Mouse (Mus musculus): ENCODE results near the gene Apbb1. TPM values are rescaled to one million over a fixed set of nuclear protein-coding genes. Genes with fewer than 3 reads are reported as not detected.

The Apbb1 gene
- 15.5 and 16.8 TPM in 2 replicates for polyA plus RNA-seq (2012; rRNA removed)

- peaks cover 5% of the 10 kb centered on the region; the same call in 1 of the 2 replicates for H3K27me3 ChIP-seq (ENCODE audit: control insufficient read depth, insufficient read depth, low read length)
- H3K36me3 ChIP-seq (ENCODE audit: control insufficient read depth, insufficient read depth, low read length): no peaks in the 10 kb centered on the region
- TF ChIP-seq CTCF (IDR thresholded peaks at IDR 0.05; ENCODE audit: extremely low read depth, insufficient read length, insufficient replicate concordance, low read depth, low read length) (no peak), POLR2A (IDR thresholded peaks at IDR 0.05; ENCODE audit: low read depth, low read length) (no peak)
- H3K4me1 ChIP-seq (ENCODE audit: control insufficient read depth, insufficient read depth, insufficient read length, low read length): peaks cover 3% of the 10 kb centered on the region; the same call in 1 of the 2 replicates
- WGBS: under 1% methylated on average over 49 of the region's 54 CpGs
- H3K27ac ChIP-seq (ENCODE audit: insufficient read depth, low read depth, low read length): no peak within 1 kb of the TSS; the same call in 1 of the 2 replicates
- H3K4me3 ChIP-seq (ENCODE audit: low read depth, low read length): peak within 1 kb of the TSS; percentile 97
Measured at GRCm38 (mm10) chr7:105581094-105581703, at the start of gene Apbb1. Gene Apbb1 (minus strand): TSS chr7:105581653.

GRCm38 (mm10) chr7:105628633-105629032, 47.2 kb upstream of the Apbb1 start:
- WGBS: 13% methylated on average over 3 of the region's 3 CpGs
- Histone ChIP-seq H3K36me3 (ENCODE audit: control insufficient read depth, insufficient read depth, low read length) (peaks cover 4% of the 10 kb centered on the region; the same call in 1 of the 2 replicates), H3K4me1 (ENCODE audit: control insufficient read depth, insufficient read depth, insufficient read length, low read length) (peaks cover 2% of the 10 kb centered on the region; the same call in 1 of the 2 replicates), H3K27me3 (ENCODE audit: control insufficient read depth, insufficient read depth, low read length) (no peaks in the 10 kb centered on the region; the same call in 1 of the 2 replicates), H3K27ac (ENCODE audit: insufficient read depth, low read depth, low read length) (no peak overlapping the region), H3K4me3 (ENCODE audit: low read depth, low read length) (no peak overlapping the region)
- TF ChIP-seq CTCF (IDR thresholded peaks at IDR 0.05; ENCODE audit: extremely low read depth, insufficient read length, insufficient replicate concordance, low read depth, low read length): no peak
- no peak for TF ChIP-seq POLR2A (IDR thresholded peaks at IDR 0.05; ENCODE audit: low read depth, low read length)

GRCm38 (mm10) chr7:105625397-105625796, 43.9 kb upstream of the Apbb1 start:
- Histone ChIP-seq H3K27ac (ENCODE audit: insufficient read depth, low read depth, low read length) (no peak overlapping the region), H3K27me3 (ENCODE audit: control insufficient read depth, insufficient read depth, low read length) (no peaks in the 10 kb centered on the region), H3K4me1 (ENCODE audit: control insufficient read depth, insufficient read depth, insufficient read length, low read length) (peaks cover 2% of the 10 kb centered on the region; the same call in 1 of the 2 replicates), H3K36me3 (ENCODE audit: control insufficient read depth, insufficient read depth, low read length) (peaks cover 4% of the 10 kb centered on the region; the same call in 1 of the 2 replicates), H3K4me3 (ENCODE audit: low read depth, low read length) (no peak overlapping the region)
- WGBS: 90% methylated on average over 6 of the region's 6 CpGs
- TF ChIP-seq CTCF (IDR thresholded peaks at IDR 0.05; ENCODE audit: extremely low read depth, insufficient read length, insufficient replicate concordance, low read depth, low read length) (no peak), POLR2A (IDR thresholded peaks at IDR 0.05; ENCODE audit: low read depth, low read length) (no peak)

- Histone ChIP-seq H3K27ac (ENCODE audit: insufficient read depth, low read depth, low read length) (no peak overlapping the region), H3K4me1 (ENCODE audit: control insufficient read depth, insufficient read depth, insufficient read length, low read length) (no peaks in the 10 kb centered on the region), H3K4me3 (ENCODE audit: low read depth, low read length) (no peak overlapping the region), H3K27me3 (ENCODE audit: control insufficient read depth, insufficient read depth, low read length) (no peaks in the 10 kb centered on the region), H3K36me3 (ENCODE audit: control insufficient read depth, insufficient read depth, low read length) (peaks cover 7% of the 10 kb centered on the region; the same call in 1 of the 2 replicates)
- WGBS: 63% methylated on average over 8 of the region's 8 CpGs
- TF ChIP-seq CTCF (IDR thresholded peaks at IDR 0.05; ENCODE audit: extremely low read depth, insufficient read length, insufficient replicate concordance, low read depth, low read length): no peak
- no peak for TF ChIP-seq POLR2A (IDR thresholded peaks at IDR 0.05; ENCODE audit: low read depth, low read length)
Measured at GRCm38 (mm10) chr7:105621646-105622292, 40.3 kb upstream of the Apbb1 start.

GRCm38 (mm10) chr7:105621053-105621452, 39.6 kb upstream of the Apbb1 start:
- Histone ChIP-seq H3K27ac (ENCODE audit: insufficient read depth, low read depth, low read length) (no peak overlapping the region), H3K4me3 (ENCODE audit: low read depth, low read length) (no peak overlapping the region), H3K36me3 (ENCODE audit: control insufficient read depth, insufficient read depth, low read length) (peaks cover 7% of the 10 kb centered on the region; the same call in 1 of the 2 replicates), H3K4me1 (ENCODE audit: control insufficient read depth, insufficient read depth, insufficient read length, low read length) (no peaks in the 10 kb centered on the region), H3K27me3 (ENCODE audit: control insufficient read depth, insufficient read depth, low read length) (no peaks in the 10 kb centered on the region)
- WGBS: 73% methylated on average over 4 of the region's 4 CpGs
- TF ChIP-seq POLR2A (IDR thresholded peaks at IDR 0.05; ENCODE audit: low read depth, low read length) (no peak), CTCF (IDR thresholded peaks at IDR 0.05; ENCODE audit: extremely low read depth, insufficient read length, insufficient replicate concordance, low read depth, low read length) (no peak)

GRCm38 (mm10) chr7:105619701-105620100, 38.2 kb upstream of the Apbb1 start:
- Histone ChIP-seq H3K4me1 (ENCODE audit: control insufficient read depth, insufficient read depth, insufficient read length, low read length) (no peaks in the 10 kb centered on the region), H3K4me3 (ENCODE audit: low read depth, low read length) (no peak overlapping the region), H3K36me3 (ENCODE audit: control insufficient read depth, insufficient read depth, low read length) (peaks cover 5% of the 10 kb centered on the region), H3K27me3 (ENCODE audit: control insufficient read depth, insufficient read depth, low read length) (no peaks in the 10 kb centered on the region), H3K27ac (ENCODE audit: insufficient read depth, low read depth, low read length) (no peak overlapping the region)
- WGBS: 52% methylated on average over 3 of the region's 3 CpGs
- TF ChIP-seq CTCF (IDR thresholded peaks at IDR 0.05; ENCODE audit: extremely low read depth, insufficient read length, insufficient replicate concordance, low read depth, low read length) (no peak), POLR2A (IDR thresholded peaks at IDR 0.05; ENCODE audit: low read depth, low read length) (no peak)

GRCm38 (mm10) chr7:105617810-105618209, 36.4 kb upstream of the Apbb1 start:
- H3K27ac ChIP-seq (ENCODE audit: insufficient read depth, low read depth, low read length): no peak overlapping the region
- TF ChIP-seq CTCF (IDR thresholded peaks at IDR 0.05; ENCODE audit: extremely low read depth, insufficient read length, insufficient replicate concordance, low read depth, low read length): no peak
- TF ChIP-seq POLR2A (IDR thresholded peaks at IDR 0.05; ENCODE audit: low read depth, low read length): no peak
- WGBS: 95% methylated on average over 22 of the region's 22 CpGs
- no peaks in the 10 kb centered on the region for H3K4me1 ChIP-seq (ENCODE audit: control insufficient read depth, insufficient read depth, insufficient read length, low read length)
- H3K27me3 ChIP-seq (ENCODE audit: control insufficient read depth, insufficient read depth, low read length): no peaks in the 10 kb centered on the region
- H3K36me3 ChIP-seq (ENCODE audit: control insufficient read depth, insufficient read depth, low read length): peaks cover 5% of the 10 kb centered on the region; the same call in 1 of the 2 replicates
- H3K4me3 ChIP-seq (ENCODE audit: low read depth, low read length): no peak overlapping the region

Measured in small intestine, adult 2 months (tissue).